Mouse (Mus musculus) heart, postnatal 25 days (tissue): ENCODE results near the gene Gm13285. TPM values are rescaled to one million over a fixed set of nuclear protein-coding genes. Genes with fewer than 3 reads are reported as not detected.
"Not testable (repeated sequence)": the region's sequence is repeated elsewhere in the genome, so short reads cannot be mapped to it uniquely, and the experiment has no call there.

Experiments
- DNase-seq: peaks from one replicate; pipeline ENCODE4 v3.0.0; 2022; ENCODE audit warnings: low spot score
- intact Hi-C: fragments of 180-260 bp; cut with DNase I; formaldehyde crosslinking; loops from one replicate; pipeline ENCODE4 v1.15.1; 2025
- total RNA-seq, 2 experiments: library from RNA; stranded (reverse); gene quantifications; 2 replicates each; pipeline ENCODE4 v1.2.3; 2021

Gene Gm13285
- total RNA-seq, 2 experiments from 2014 or later: 0.22 TPM; not detected in 1

DNA sequence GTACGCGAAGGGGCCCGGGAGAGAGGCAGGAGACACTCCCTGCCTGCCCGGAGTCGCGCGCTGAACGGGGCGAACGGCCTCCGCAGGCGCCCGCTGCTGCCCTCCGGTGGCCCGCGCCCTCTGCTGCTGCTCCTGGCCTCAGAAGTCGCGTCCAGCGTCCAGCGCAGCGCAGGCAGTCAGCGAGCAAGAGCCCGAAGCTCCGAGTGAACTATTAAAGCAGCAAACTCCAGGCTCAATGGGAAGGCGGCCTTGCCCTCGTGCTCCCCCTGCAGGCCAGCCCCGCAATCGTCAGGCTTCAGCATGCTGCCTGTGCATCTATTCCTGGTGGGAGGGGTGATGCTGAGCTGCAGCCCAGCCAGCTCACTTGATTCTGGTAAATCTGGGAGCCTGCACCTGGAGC is 8.2 kb upstream of the Gm13285 start, which contains the start of gene Gm13278:
Gene Gm13278, plus strand, starts transcription at position 301 of the 400 bp plus-strand sequence.
- DNase-seq, intact Hi-C loops: not testable (repeated sequence)

DNA sequence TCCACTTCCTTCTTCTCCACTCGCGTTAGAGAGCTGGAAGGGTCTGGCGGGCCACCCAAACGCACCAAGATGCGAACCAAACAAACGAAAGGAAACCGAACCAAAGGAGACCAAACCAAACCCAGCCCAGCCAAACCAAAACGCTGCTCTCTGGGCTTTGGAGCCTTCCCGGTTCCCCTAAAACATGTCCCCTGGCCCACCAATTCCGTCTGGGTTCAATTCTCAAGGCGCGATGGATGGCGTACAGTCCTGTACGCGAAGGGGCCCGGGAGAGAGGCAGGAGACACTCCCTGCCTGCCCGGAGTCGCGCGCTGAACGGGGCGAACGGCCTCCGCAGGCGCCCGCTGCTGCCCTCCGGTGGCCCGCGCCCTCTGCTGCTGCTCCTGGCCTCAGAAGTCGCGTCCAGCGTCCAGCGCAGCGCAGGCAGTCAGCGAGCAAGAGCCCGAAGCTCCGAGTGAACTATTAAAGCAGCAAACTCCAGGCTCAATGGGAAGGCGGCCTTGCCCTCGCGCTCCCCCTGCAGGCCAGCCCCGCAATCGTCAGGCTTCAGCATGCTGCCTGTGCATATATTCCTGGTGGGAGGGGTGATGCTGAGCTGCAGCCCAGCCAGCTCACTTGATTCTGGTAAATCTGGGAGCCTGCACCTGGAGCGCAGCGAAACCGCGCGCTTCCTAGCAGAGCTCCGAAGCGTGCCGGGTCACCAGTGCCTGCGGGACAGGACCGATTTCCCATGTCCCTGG is 5.4 kb upstream of the Gm13285 start, which contains the start of gene Gm13275:
Gene Gm13275, plus strand, starts transcription at position 552 of the 740 bp plus-strand sequence.
- DNase-seq: peak; percentile 76
- intact Hi-C loops: not testable (repeated sequence)

DNA sequence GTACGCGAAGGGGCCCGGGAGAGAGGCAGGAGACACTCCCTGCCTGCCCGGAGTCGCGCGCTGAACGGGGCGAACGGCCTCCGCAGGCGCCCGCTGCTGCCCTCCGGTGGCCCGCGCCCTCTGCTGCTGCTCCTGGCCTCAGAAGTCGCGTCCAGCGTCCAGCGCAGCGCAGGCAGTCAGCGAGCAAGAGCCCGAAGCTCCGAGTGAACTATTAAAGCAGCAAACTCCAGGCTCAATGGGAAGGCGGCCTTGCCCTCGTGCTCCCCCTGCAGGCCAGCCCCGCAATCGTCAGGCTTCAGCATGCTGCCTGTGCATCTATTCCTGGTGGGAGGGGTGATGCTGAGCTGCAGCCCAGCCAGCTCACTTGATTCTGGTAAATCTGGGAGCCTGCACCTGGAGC is 2.4 kb upstream of the Gm13285 start, which contains the start of gene Gm13279:
Gene Gm13279, plus strand, starts transcription at position 301 of the 400 bp plus-strand sequence.
- DNase-seq, intact Hi-C loops: not testable (repeated sequence)

- DNase-seq, intact Hi-C loops: not testable (repeated sequence)
Measured at GRCm38 (mm10) chr4:88802954-88803353, 3.5 kb downstream of the Gm13285 start, which contains the start of gene Gm13287. Gm13287 (plus strand) TSS chr4:88803254.

- intact Hi-C loops, DNase-seq: not testable (repeated sequence)
Measured at GRCm38 (mm10) chr4:88805231-88805630, 5.8 kb downstream of the Gm13285 start, which contains the start of gene Gm13288. Gm13288 (plus strand) TSS chr4:88805531.

DNA sequence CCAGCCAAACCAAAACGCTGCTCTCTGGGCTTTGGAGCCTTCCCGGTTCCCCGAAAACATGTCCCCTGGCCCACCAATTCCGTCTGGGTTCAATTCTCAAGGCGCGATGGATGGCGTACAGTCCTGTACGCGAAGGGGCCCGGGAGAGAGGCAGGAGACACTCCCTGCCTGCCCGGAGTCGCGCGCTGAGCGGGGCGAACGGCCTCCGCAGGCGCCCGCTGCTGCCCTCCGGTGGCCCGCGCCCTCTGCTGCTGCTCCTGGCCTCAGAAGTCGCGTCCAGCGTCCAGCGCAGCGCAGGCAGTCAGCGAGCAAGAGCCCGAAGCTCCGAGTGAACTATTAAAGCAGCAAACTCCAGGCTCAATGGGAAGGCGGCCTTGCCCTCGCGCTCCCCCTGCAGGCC is 6.3 kb downstream of the Gm13285 start:
- intact Hi-C loops: not testable (repeated sequence)

GRCm38 (mm10) chr4:88815928-88816327 is 16.5 kb downstream of the Gm13285 start, which contains the start of gene Ifna7:
Ifna7 (plus strand) TSS chr4:88816228.
- DNase-seq: no peak
- intact Hi-C loops: no loop called here

More for the DNA sequence above, 6.3 kb downstream of the Gm13285 start:
- DNase-seq: peak; percentile 21

DNA sequence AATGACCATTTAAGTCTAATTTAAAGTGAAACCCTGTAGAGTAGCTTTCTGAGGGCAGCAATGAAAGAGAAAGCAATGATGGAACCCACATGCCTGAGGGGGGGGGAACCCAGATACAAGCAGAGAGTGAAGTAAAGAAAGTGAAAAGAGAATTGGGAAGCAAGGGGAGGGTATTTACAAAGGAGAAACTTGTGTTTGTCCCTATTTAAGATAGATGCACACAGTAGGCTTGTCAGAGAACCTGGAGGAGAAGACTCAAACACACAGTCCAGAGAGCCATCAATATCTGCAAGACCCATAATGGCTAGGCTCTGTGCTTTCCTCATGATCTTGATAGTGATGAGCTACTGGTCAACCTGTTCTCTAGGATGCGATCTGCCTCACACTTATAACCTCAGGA is 20.2 kb downstream of the Gm13285 start, which contains the start of gene Ifna11:
Gene Ifna11, plus strand, starts transcription at position 301 of the 400 bp plus-strand sequence.
- intact Hi-C loops: loop anchor here (5.0 kb wide), 1 partner anchor 137 kb away; the partner anchor contains the start of gene Ifna2
- no peak for DNase-seq

DNA sequence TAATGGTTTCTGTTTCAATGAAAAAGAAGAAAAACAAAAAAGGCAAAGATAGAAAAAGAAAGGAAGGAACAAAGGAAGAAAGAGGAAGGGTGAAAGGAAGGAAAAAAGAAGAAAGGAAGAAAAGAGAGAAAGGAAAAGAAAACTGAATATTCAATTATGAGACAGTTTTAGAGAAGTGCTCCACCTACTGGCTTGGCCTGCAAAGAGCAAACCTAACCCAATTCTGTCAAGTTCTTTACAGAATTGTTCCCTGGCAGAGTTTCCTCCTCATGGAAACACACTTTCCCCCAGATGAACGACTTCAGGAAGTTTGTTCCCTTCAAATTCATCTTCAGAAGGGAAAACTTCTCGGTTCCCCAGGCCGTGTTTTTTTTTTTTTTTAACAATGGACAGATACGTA is 23.5 kb downstream of the Gm13285 start:
- intact Hi-C loops: loop anchor here (5.0 kb wide), 1 partner anchor 141 kb away; the partner anchor contains the start of gene Ifna2

DNA sequence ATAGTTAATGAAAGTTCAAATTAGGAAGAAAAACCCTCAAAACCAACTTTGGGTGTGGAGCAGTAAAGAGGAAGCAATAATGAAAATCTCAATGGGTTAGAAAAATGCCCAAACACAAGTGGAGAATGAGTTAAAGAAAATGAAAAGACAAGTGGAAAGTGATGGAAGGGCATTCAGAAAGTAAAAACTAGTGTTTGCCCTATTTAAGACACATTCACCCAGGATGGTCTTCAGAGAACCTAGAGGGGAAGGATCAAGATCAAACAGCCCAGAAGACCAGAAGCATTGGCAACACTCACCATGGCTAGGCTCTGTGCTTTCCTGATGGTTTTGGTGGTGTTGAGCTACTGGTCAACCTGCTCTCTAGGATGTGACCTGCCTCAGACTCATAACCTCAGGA is 27.7 kb downstream of the Gm13285 start, which contains the start of gene Ifna6:
Gene Ifna6, plus strand, starts transcription at position 301 of the 400 bp plus-strand sequence.
- intact Hi-C loops, DNase-seq: not testable (repeated sequence)

More for the DNA sequence above, 23.5 kb downstream of the Gm13285 start:
- DNase-seq: no peak

GRCm38 (mm10) chr4:88830523-88830922 is 31.1 kb downstream of the Gm13285 start:
- DNase-seq: no peak
- intact Hi-C loops: no loop called here

GRCm38 (mm10) chr4:88835225-88835624 is 35.8 kb downstream of the Gm13285 start, which contains the start of gene Ifna5:
Ifna5 (plus strand) TSS chr4:88835525.
- intact Hi-C loops, DNase-seq: not testable (repeated sequence)

GRCm38 (mm10) chr4:88838828-88839227 is 39.4 kb downstream of the Gm13285 start:
- intact Hi-C loops: no loop called here
- no peak for DNase-seq

DNA sequence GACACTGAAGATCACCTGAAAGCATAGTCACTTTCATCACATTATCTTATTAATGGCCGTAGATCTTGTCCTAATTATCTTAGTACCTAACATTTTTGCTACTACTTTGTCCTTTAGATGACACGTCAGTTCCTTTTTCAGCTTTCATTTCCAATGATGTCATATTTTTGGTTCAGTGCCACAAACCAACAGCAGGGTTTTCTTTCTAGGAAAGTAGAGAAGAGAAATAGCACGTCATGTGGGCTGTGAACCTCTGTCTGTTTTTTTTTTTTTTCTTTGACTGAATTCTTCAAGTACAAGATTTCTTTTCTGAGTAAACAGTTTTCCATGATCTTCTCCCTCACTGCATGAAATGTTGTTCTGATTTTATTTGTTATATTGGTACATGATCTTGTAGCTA is 40.6 kb downstream of the Gm13285 start:
- DNase-seq: no peak
- intact Hi-C loops: no loop called here

GRCm38 (mm10) chr4:88841438-88841911 is 42.0 kb downstream of the Gm13285 start, which contains the start of gene Ifna4:
Ifna4 (plus strand) TSS chr4:88841861.
- intact Hi-C loops: no loop called here
- DNase-seq: no peak

GRCm38 (mm10) chr4:88845334-88845733 is 45.9 kb downstream of the Gm13285 start:
- intact Hi-C loops: no loop called here

DNA sequence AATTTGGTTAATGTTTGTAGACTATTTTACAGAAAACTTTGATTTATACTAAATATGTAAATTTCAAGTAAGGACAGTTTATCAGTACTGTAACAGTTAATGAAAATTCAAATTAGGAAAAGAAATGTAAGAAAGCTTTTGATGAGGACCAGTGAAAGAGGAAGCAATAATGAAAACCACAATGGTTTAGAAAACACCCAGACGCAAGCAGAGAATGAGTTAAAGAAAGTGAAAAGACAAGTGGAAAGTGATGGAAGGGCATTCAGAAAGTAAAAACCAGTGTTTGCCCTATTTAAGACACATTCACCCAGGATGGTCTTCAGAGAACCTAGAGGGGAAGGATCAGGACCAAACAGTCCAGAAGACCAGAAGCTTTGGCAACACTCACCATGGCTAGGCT is 50.2 kb downstream of the Gm13285 start, which contains the start of gene Ifna1:
Gene Ifna1, plus strand, starts transcription at position 390 of the 400 bp plus-strand sequence.
- DNase-seq: no peak
- intact Hi-C loops: no loop called here

More at GRCm38 (mm10) chr4:88845334-88845733, 45.9 kb downstream of the Gm13285 start:
- no peak for DNase-seq
